Mouse (Mus musculus): Measurements from ENCODE around the gene Yif1a. TPM values are rescaled to one million over a fixed set of nuclear protein-coding genes. Genes with fewer than 3 reads are reported as not detected.
A peak's percentile ranks its signal among the peaks of the same experiment; 100 is the strongest.
"Not testable (repeated sequence)": the region's sequence is repeated elsewhere in the genome, so short reads cannot be mapped to it uniquely, and the experiment has no call there.

Gene Yif1a
- total RNA-seq, 1 experiment from 2014 or later, result 10.4 TPM

- no peak for ATAC-seq (ENCODE audit: extremely low read depth, insufficient number of reproducible peaks, low FRiP score, poor library complexity, severe bottlenecking)
Observed at GRCm38 (mm10) chr19:5082005-5082404, 6.3 kb upstream of the Yif1a start.

DNA sequence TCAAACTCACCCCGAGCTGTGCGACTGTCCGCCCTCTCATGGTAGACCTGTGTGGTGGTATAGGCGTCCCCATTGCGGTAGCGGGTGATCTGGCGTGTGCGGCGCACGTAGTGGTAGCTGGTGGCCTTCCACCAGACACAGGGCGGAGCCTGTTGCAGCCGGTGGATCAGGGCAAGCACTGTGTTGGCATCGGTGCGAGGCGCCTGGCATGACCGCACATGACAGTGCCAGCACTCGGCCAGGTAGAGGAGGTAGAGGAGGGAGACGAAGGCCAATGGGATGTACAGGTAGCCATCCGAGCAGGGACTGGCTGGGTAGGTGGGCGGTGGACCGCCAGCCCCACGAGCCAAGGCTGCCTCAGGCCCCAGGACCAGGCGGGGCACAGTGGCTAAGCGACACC lies 5.7 kb upstream of the Yif1a start:
- ATAC-seq (ENCODE audit: extremely low read depth, insufficient number of reproducible peaks, low FRiP score, poor library complexity, severe bottlenecking), result no peak

DNA sequence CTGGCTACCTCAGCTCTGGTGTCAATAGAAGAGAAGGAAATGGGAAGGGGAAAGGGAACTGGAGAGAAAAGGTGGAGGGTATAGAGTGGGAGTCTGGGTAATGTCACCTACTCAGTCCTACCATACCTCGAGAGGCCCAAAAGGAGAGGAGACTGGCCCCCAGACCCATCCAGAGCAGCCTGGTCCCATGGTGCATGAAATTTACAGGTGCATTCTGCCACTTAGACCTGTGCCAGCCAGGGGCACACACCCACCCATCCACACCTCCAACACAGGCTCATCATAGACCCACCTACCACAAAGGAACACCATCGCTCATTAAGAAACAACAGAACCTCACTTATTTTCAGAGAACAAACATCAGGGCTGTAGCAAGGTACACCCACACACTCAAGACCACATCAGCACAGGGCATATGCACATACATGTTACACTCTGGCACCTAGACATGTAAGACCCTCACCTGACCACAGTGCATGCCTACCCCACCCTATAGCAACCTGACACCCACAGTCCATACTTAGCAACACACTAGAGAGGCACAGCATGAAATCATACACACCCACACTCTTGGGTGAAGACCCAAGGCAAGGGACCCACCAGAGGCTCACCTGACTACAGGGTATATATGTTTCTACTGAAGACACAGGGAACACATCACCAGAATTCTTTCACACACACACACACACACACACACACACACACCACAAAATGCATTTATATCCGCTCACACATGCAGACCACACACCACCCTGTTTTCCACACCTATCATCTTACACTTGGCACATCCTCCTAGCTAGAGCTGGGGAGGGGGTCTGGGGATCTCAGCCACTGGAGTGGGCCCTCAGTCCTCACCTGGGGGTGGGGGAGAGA lies 4.1 kb upstream of the Yif1a start:
- ATAC-seq (ENCODE audit: extremely low read depth, insufficient number of reproducible peaks, low FRiP score, poor library complexity, severe bottlenecking), result no peak

GRCm38 (mm10) chr19:5084834-5085144 lies 3.5 kb upstream of the Yif1a start:
- ATAC-seq (ENCODE audit: extremely low read depth, insufficient number of reproducible peaks, low FRiP score, poor library complexity, severe bottlenecking), result no peak

DNA sequence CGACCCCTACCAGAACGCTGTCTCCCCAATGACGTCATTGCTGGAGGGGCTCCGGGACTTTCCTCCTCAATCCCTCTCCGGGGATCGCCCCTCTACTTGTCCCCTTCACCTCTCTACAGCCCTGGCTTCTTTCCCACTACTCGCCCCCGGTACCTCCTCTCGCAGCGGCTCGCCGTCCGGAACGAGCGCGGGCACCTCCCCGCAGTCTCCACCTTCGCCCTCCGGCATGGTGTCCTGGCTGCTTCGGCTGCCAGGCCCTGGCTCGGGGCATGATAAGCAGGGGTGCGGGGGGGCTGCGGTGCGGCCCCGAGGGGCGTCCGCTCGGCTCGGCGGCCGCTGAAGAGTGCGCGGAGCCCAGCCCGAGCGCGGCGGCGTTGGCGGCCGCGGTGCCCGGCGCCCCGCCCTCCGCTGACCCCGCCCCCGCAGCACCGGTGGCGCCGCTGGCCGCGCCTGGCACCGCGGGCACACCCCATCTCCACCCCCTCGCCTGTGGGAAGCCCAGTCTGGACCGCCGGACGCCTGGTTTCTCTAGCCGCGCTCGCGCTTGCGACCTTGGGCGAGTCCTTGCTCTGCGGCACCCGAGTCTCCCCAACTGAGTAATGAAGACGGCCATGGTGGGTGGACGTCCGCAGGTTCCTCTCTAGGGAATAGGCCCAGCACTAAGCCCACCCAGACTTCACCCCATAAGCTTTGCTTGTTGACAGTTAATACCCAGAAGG lies 3.0 kb upstream of the Yif1a start, which contains the start of gene Tmem151a:
Gene Tmem151a, minus strand, starts transcription at position 387 of the 719 bp plus-strand sequence.
- no peak for ATAC-seq (ENCODE audit: extremely low read depth, insufficient number of reproducible peaks, low FRiP score, poor library complexity, severe bottlenecking)

GRCm38 (mm10) chr19:5086533-5086932 lies 1.8 kb upstream of the Yif1a start:
- ATAC-seq (ENCODE audit: extremely low read depth, insufficient number of reproducible peaks, low FRiP score, poor library complexity, severe bottlenecking), result not testable (repeated sequence)

GRCm38 (mm10) chr19:5089324-5089723 lies 986 bp downstream of the Yif1a start:
- no peak for ATAC-seq (ENCODE audit: extremely low read depth, insufficient number of reproducible peaks, low FRiP score, poor library complexity, severe bottlenecking)

GRCm38 (mm10) chr19:5092083-5092482 lies 3.7 kb downstream of the Yif1a start:
- ATAC-seq (ENCODE audit: extremely low read depth, insufficient number of reproducible peaks, low FRiP score, poor library complexity, severe bottlenecking), result no peak

DNA sequence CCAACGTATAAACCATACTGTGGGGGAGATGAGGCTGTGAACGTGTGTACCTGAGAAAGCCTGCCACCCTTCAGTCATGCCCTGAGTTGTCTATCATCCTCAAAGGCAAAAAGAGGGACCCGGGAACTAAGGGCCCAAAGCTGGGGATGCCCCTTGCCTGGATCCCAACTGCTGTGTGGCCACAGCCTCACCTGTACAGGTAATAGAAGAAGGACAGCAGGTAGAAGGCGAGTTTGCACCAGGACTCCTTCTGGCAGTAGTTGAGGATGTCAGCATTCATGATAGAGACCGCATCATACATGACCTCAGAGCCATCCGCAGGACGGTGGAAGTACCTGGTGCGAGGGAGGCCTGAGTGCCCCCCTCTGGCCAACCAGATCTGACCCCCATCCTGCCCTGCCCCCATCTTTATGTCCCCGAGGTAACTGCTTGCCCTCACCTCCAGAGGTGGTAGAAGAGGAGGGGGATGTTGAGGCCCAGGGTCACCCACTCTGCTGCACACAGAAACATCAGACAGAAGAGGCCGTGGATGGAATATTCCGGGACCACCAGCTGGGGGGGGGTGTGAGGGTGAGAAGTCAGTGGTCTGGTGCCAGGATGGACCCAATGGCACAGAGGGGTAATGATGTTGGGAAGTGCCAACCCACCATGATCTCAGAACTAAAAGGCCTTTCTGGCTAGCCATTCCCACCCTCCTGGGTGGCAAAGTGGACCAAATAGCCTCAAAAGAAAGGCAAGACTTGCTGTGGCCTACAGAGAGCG lies 5.3 kb downstream of the Yif1a start:
- no peak for ATAC-seq (ENCODE audit: extremely low read depth, insufficient number of reproducible peaks, low FRiP score, poor library complexity, severe bottlenecking)

GRCm38 (mm10) chr19:5094243-5094632 lies 5.9 kb downstream of the Yif1a start:
- ATAC-seq (ENCODE audit: extremely low read depth, insufficient number of reproducible peaks, low FRiP score, poor library complexity, severe bottlenecking), result peak; percentile 57

GRCm38 (mm10) chr19:5094746-5095417 lies 6.5 kb downstream of the Yif1a start:
- ATAC-seq (ENCODE audit: extremely low read depth, insufficient number of reproducible peaks, low FRiP score, poor library complexity, severe bottlenecking), result no peak

DNA sequence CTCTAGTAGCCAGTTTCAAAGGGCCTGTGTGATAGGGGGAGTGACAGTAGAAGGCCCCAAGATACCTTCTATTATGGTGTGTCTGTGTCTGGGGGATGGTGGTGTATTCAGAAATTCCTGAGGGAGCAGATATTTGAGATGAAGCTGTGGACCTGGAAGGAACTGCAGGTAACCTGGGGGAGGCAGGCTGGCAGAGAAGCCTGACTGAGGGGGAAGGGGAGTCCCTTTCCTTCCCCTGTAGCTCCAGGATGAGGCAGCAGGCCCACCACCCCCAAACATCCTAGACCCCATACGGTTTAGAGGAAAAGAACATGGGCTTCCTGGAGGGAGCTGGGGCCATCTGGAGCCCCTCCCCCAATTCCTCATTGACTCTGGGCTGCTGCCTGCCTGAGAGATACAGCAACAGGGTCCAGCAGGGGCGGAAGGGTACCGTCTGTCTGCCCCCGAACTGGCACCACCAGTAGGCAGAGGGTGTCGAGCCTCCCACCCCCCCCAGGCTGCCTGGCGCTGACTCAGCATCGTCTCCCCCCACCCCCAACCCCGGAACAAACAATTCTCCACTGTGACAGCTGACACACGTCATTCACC lies 7.6 kb downstream of the Yif1a start:
- ATAC-seq (ENCODE audit: extremely low read depth, insufficient number of reproducible peaks, low FRiP score, poor library complexity, severe bottlenecking), result no peak

DNA sequence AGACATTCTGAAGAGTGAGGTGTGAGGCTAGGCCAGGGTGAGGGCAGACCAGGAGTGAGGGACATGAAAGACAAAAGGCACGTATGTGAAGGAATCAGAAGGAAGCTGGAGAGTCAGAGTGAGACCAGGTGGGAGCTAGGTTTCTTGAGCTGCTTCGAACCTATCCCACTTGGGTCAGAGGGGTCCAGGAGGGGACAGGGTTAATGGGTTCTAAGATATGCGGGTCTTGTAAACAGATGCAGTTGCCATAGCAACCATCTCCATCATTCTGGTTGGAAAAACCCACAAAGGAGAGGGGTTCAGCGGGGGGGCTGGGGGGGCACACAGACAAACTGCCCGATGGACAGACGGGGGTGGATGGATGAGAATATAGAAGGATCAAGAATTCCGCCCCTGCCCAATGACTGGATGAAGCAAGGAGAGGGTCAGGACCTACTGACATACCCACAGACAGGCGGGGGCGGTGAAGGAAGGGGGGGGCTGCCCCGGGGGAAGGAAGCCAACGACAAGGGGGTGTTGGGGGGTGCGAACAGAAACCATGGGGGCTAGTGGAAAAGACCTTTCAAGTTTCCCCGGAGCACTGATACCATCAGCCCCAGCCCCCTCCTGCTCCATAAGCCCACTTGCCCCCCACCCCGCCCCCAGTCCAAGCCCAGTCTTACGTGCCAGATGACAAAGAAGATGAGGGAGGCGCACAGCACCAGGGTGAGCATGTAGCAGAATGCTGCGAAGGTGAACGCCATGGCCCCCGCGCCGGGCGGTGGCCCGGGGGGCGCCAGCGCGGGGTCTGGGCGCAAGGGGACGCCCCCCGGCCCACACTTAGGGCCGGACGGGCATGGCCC lies 9.4 kb downstream of the Yif1a start:
- no peak for ATAC-seq (ENCODE audit: extremely low read depth, insufficient number of reproducible peaks, low FRiP score, poor library complexity, severe bottlenecking)

DNA sequence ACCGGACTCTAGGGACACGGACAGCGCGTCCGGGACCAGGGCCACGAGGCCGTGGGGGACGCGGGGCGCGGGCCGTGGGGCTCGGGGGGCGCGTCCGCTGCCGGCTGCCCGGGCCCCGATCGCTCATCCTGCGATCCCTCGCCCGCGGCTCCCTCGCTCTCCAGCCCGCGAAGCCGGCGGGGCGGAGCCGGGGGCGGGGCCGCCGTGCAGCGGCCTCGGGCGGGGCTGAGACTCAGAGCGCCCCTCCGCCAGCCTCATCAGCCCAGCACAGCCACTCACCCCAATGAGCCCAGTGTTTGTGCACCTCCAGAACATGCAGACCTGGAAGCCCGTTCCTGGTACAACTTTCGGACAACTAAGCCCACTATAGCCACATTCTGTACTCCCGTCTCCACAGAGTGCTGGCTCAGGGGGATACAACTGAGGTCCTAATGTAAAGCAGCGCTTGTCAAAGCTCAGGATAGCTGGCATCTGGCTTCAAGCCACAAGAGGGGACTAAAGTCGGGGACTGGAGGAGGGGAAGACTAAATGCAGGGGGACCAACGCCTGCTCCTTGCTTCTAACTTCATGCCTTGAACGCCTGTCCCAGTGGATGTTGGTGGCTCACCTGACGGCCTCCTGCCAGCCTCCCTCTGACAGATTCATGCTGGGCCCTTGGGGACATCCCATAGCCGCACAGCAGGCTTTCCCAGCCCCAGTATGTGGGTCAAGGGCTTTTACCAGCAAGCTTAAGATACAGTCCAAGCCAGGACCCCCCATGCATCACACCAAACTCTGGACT lies 10.2 kb downstream of the Yif1a start, which contains the start of gene Cnih2:
Gene Cnih2, minus strand, starts transcription at position 159 of the 781 bp plus-strand sequence.
- ATAC-seq (ENCODE audit: extremely low read depth, insufficient number of reproducible peaks, low FRiP score, poor library complexity, severe bottlenecking), result no peak

- no peak for ATAC-seq (ENCODE audit: extremely low read depth, insufficient number of reproducible peaks, low FRiP score, poor library complexity, severe bottlenecking)
Observed at GRCm38 (mm10) chr19:5106074-5106473, 17.7 kb downstream of the Yif1a start.

DNA sequence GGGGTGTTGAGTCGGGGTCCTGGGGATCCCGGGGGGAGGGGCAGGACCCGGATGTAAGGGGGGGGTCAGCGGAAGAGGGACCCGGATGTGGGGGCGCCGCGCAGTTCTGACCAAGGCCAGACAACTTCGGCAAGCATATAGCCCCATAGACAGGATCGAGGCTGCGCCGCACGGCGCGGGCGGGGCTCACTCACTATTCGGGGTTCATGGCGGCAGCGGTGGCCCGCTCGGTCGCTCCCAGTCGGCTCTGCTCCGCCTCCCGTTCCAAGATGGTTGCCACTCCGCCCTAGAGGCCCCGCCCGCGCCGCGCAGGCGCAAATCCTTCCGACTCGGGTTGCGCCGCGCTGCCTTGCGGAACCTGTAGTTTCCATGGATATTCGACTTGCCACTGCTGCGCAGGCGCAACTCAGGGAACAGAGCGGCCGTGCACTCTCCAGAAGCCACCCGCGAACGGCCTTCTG lies 18.4 kb downstream of the Yif1a start, which contains the start of gene Rab1b:
Gene Rab1b, minus strand, starts transcription at position 342 of the 461 bp plus-strand sequence.
- peak; percentile 85 for ATAC-seq (ENCODE audit: extremely low read depth, insufficient number of reproducible peaks, low FRiP score, poor library complexity, severe bottlenecking)

All from neutrophil, adult 5-6 weeks (primary cell).